Mouse (Mus musculus) kidney, embryonic 15.5 days (tissue): ENCODE measurements at regions not wholly inside any gene's neighbourhood (a gene's known extent, or its start where the extent isn't known, plus 50 kb on each side); places are given as distances from the start of the nearest gene placed in this dataset.

Experiments
- ATAC-seq: fragments of 200-750 bp; cut with Nextera tagmentation; replicated peaks from 2 replicates; pipeline ENCODE4 v1.8.0; 2017; ENCODE audit warnings: moderate TSS enrichment; ENCODE audit not compliant: low FRiP score
- H3K27ac ChIP-seq: fragments of 300-500 bp; sonication (generic); 2 replicates; pipeline ENCODE4 v1.5.1; 2015; ENCODE audit warnings: mild to moderate bottlenecking, inconsistent platforms
- H3K27me3 ChIP-seq: fragments of 300-500 bp; sonication (generic); 2 replicates; pipeline ENCODE4 v1.6.1; 2015; ENCODE audit warnings: inconsistent platforms
- H3K36me3 ChIP-seq: fragments of 300-500 bp; sonication (generic); 2 replicates; pipeline ENCODE4 v1.6.1; 2015; ENCODE audit warnings: inconsistent platforms
- H3K4me1 ChIP-seq: fragments of 300-500 bp; sonication (generic); 2 replicates; pipeline ENCODE4 v1.6.1; 2015; ENCODE audit warnings: inconsistent platforms
- H3K4me2 ChIP-seq: fragments of 300-500 bp; sonication (generic); 2 replicates; pipeline ENCODE4 v1.6.1; 2015; ENCODE audit warnings: moderate library complexity, mild to moderate bottlenecking, inconsistent platforms
- H3K4me3 ChIP-seq: fragments of 300-500 bp; sonication (generic); replicated peaks from 2 replicates; pipeline ENCODE4 v1.5.1; 2015; ENCODE audit warnings: mild to moderate bottlenecking, inconsistent platforms
- H3K9ac ChIP-seq: fragments of 300-500 bp; sonication (generic); 2 replicates; pipeline ENCODE4 v1.6.1; 2015; ENCODE audit warnings: mild to moderate bottlenecking, inconsistent platforms
- H3K9me3 ChIP-seq: fragments of 300-500 bp; sonication (generic); replicated peaks from 2 replicates; pipeline ENCODE4 v1.6.1; 2016; ENCODE audit warnings: inconsistent platforms
- WGBS: fragments of 180-500 bp; shearing (Covaris S2); methylation state at CpG from one replicate; pipeline ENCODE4 v1.1.7; 2015; ENCODE audit warnings: mixed read lengths; 5-methylcytosine and 5-hydroxymethylcytosine counted together

DNA sequence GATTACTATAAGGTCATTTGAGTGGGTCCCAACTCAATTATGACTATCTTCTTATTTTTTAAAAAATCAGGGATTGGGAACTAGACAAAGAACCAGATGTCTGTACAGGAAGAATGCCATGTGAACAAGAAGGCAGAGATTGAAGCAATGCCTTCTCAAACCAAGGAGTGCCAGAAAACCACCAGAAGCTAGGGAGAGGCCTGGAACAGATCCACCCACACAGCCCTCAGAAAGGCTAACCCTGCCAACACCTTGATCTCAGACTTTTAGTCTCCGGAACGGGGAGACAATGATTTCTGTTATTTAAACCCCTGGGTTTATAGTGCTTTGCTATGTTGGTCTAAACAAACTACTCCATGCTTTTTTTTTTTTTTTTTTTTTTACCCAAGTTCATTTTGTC lies 136.2 kb upstream of the Prep start:
- Histone ChIP-seq H3K4me2 (no peak overlapping the region), H3K4me1 (no peaks in the 10 kb centered on the region), H3K27me3 (no peaks in the 10 kb centered on the region), H3K9ac (no peak overlapping the region), H3K27ac (no peak overlapping the region), H3K36me3 (no peaks in the 10 kb centered on the region), H3K9me3 (no peaks in the 10 kb centered on the region), H3K4me3 (no peak overlapping the region)
- 79% methylated on average over 2 of the region's 2 CpGs for WGBS
- ATAC-seq, result no peak

DNA sequence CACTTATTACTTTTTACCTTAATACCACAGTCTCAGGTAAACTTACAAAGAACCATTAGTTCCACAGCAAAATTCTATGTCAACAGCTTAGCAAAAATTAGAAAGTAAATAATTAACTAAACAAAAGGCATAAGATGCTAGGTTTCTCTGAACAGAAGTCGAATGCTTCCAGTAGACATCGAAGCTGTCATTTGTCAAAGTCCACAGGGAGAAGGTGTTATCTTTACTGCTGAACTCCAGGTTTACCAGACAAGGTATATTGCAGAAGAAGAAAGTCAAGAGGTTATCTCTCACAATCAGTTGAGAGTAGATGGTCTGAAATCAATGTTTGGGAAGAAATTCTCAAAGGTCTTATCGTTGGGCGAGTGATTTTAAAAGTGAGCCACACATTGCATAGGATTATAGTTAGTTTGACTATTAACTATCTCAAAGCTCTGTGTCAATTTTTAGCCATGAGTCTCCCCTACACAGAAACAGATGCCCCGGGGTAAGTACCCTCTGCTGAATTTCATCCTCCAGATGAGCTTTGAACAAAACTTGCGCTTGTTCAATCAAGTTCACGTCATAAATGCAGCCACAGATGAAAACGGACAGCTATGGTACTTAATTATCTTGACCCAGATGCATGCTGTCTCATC lies 153.1 kb upstream of the Prep start:
- no peaks in the 10 kb centered on the region for H3K27me3 ChIP-seq
- no peak for ATAC-seq
- no peak overlapping the region for H3K4me2 ChIP-seq
- no peaks in the 10 kb centered on the region for H3K9me3 ChIP-seq
- WGBS, result 70% methylated on average over 8 of the region's 8 CpGs
- H3K4me1 ChIP-seq, result no peaks in the 10 kb centered on the region; the same call in 1 of the 2 replicates
- H3K4me3 ChIP-seq, result no peak overlapping the region
- no peak overlapping the region for H3K9ac ChIP-seq
- no peaks in the 10 kb centered on the region for H3K36me3 ChIP-seq
- H3K27ac ChIP-seq, result no peak overlapping the region

DNA sequence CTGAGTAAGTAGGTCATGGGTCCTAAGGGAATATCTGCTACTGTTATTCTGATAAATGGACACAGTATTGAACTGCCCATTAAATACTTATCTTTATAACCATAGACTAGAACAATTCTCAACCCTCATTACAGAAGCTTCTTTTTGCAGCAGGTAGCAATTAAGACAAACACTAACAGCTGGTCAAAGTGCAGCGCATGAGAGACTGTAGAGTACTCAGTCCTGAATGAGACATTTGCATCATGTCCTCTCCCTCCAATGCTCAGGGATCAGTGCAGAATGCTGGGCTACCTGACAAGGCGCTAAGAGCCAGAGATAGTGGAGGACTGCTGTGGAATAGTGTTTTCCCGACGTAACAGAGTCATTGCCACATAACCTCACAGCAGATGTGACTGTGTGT lies 162.5 kb upstream of the Prep start:
- Histone ChIP-seq H3K27me3 (no peaks in the 10 kb centered on the region), H3K4me2 (no peak overlapping the region), H3K4me1 (no peaks in the 10 kb centered on the region), H3K27ac (no peak overlapping the region), H3K4me3 (no peak overlapping the region), H3K36me3 (no peaks in the 10 kb centered on the region), H3K9me3 (0 out of 2 replicates have a peak, but pooled peaks cover 3% of the 10 kb centered on the region), H3K9ac (no peak overlapping the region)
- 95% methylated on average over 4 of the region's 4 CpGs for WGBS
- no peak for ATAC-seq

DNA sequence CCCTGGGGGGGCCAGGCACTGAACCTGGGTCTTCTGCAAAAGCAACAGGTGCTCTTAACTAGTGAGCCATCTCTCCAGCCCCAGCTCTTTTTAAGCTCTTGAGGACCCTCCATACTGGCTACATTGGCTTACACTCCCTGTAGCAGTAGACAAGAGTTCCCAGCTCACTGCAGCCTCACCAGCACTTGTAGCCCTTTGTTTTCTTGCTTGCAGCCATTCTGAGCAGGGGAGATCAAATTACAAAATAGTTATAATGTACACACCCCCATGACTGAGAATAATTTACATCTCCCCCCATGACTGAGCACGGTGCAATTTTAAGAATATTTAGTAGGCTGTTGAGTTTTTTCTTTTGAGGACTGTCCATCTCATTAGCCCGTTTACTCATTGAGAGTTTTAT lies 165.8 kb upstream of the Prep start:
- H3K4me3 ChIP-seq, result no peak overlapping the region
- H3K27me3 ChIP-seq, result no peaks in the 10 kb centered on the region
- peak; percentile 66; the same call in 1 of the 2 replicates for ATAC-seq
- 0 out of 2 replicates have a peak, but pooled peaks cover 3% of the 10 kb centered on the region for H3K9me3 ChIP-seq
- H3K9ac ChIP-seq, result no peak overlapping the region
- H3K27ac ChIP-seq, result peak overlapping the region; percentile 45; the same call in 1 of the 2 replicates
- no peaks in the 10 kb centered on the region for H3K4me1 ChIP-seq
- H3K4me2 ChIP-seq, result no peak overlapping the region
- H3K36me3 ChIP-seq, result no peaks in the 10 kb centered on the region
- WGBS, result 42% methylated on average over 2 of the region's 2 CpGs

- no peak overlapping the region for H3K27ac ChIP-seq
- no peak for ATAC-seq
- 52% methylated on average over 6 of the region's 6 CpGs for WGBS
These were observed 174.9 kb upstream of the Prep start for GRCm38 (mm10) chr10:44892124-44892523.

GRCm38 (mm10) chr10:44887081-44887683 lies 179.8 kb upstream of the Prep start:
- Histone ChIP-seq H3K9me3 (no peaks in the 10 kb centered on the region), H3K27me3 (no peaks in the 10 kb centered on the region), H3K9ac (no peak overlapping the region), H3K4me1 (peaks cover 10% of the 10 kb centered on the region), H3K36me3 (no peaks in the 10 kb centered on the region), H3K4me2 (no peak overlapping the region), H3K27ac (peak overlapping the region; percentile 1; the same call in 1 of the 2 replicates), H3K4me3 (no peak overlapping the region)
- WGBS, result 22% methylated on average over 14 of the region's 14 CpGs
- ATAC-seq, result peak; percentile 60; the same call in 1 of the 2 replicates

More at GRCm38 (mm10) chr10:44892124-44892523, 174.9 kb upstream of the Prep start:
- no peaks in the 10 kb centered on the region for H3K9me3 ChIP-seq
- H3K4me3 ChIP-seq, result no peak overlapping the region
- no peak overlapping the region for H3K4me2 ChIP-seq
- peaks cover 5% of the 10 kb centered on the region for H3K4me1 ChIP-seq
- no peaks in the 10 kb centered on the region for H3K36me3 ChIP-seq
- no peak overlapping the region for H3K9ac ChIP-seq
- H3K27me3 ChIP-seq, result no peaks in the 10 kb centered on the region

GRCm38 (mm10) chr10:44881967-44882366 lies 185.0 kb upstream of the Prep start:
- WGBS, result 91% methylated on average over 2 of the region's 2 CpGs
- H3K4me1 ChIP-seq, result peaks cover 3% of the 10 kb centered on the region
- H3K36me3 ChIP-seq, result no peaks in the 10 kb centered on the region
- no peak for ATAC-seq
- no peak overlapping the region for H3K27ac ChIP-seq
- no peaks in the 10 kb centered on the region for H3K27me3 ChIP-seq
- H3K4me3 ChIP-seq, result no peak overlapping the region
- H3K9ac ChIP-seq, result no peak overlapping the region
- no peaks in the 10 kb centered on the region for H3K9me3 ChIP-seq
- no peak overlapping the region for H3K4me2 ChIP-seq

- no peak overlapping the region for H3K4me2 ChIP-seq
- H3K4me3 ChIP-seq, result no peak overlapping the region
- no peak overlapping the region for H3K27ac ChIP-seq
- H3K36me3 ChIP-seq, result no peaks in the 10 kb centered on the region
- no peak overlapping the region for H3K9ac ChIP-seq
- no peaks in the 10 kb centered on the region for H3K9me3 ChIP-seq
- no peaks in the 10 kb centered on the region for H3K27me3 ChIP-seq
- H3K4me1 ChIP-seq, result no peaks in the 10 kb centered on the region
- WGBS, result 90% methylated on average over 9 of the region's 9 CpGs
- no peak for ATAC-seq
These were observed 189.8 kb upstream of the Prep start for GRCm38 (mm10) chr10:44877076-44877663.

DNA sequence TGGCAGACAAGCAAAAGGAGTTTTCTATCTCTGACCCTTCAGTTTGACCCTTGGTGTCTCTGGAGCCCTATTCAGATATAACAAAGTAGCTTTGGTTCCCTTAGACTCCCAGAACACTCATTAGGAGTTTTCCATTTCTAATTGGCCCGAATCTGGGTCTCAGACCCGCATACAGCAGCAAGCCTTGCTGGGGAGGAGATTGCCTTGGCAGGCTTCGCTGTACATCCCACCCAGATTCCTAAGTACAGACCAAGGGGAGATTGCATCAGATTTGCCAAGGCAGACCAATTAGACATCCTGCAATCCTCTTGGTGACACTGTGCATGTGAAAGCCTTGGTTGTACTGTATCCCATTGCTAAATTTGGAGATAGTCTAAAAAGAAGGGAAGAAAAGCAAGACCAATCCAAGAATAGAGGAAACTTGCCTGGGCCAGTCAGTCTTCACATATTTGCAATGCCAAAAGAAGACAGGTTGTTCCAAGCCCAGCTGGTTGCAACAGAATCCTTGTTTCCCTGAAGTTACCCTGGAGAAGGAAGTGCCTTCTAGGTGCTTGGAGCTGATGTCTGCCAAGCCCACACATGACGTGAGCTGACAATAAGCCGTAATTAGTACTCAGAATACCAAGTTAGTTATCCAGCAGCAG lies 193.2 kb upstream of the Prep start:
- ATAC-seq, result no peak
- 82% methylated on average over 5 of the region's 5 CpGs for WGBS
- H3K4me3 ChIP-seq, result no peak overlapping the region
- H3K27me3 ChIP-seq, result no peaks in the 10 kb centered on the region
- no peaks in the 10 kb centered on the region for H3K36me3 ChIP-seq
- no peaks in the 10 kb centered on the region for H3K4me1 ChIP-seq
- H3K27ac ChIP-seq, result no peak overlapping the region
- no peaks in the 10 kb centered on the region for H3K9me3 ChIP-seq
- no peak overlapping the region for H3K4me2 ChIP-seq
- H3K9ac ChIP-seq, result no peak overlapping the region

DNA sequence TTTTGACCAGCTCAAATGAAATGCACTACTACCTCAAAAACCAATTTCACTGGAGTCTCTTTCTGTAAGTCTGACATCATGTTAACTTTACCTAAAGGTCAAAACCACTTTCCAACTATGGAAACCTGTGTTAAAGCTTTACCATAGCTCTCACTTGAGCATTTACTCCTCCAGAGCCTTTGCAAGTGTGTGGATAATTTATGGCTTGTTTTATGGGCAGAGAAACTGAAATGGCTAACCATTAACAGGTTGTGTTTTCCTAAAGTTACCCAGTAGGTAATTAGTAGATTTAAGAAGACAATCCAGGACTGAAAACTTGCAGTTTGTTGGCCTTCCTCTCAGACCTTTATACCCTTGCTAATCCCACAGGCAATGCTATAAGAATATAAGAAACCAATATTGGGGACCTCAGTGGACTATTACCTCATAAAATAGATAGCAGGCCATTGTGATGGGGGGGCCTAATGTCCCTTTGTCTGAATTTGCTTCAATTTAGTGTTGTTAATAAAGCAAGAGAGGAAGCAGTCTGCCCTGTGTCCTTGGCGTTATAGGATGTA lies 202.7 kb upstream of the Prep start:
- no peaks in the 10 kb centered on the region for H3K27me3 ChIP-seq
- no peak overlapping the region for H3K9ac ChIP-seq
- ATAC-seq, result peak; percentile 66
- H3K4me2 ChIP-seq, result no peak overlapping the region
- no peaks in the 10 kb centered on the region for H3K36me3 ChIP-seq
- peaks cover 18% of the 10 kb centered on the region; the same call in 1 of the 2 replicates for H3K4me1 ChIP-seq
- H3K27ac ChIP-seq, result 0 out of 2 replicates have a peak overlapping the region, but pooled peaks have one; percentile 56
- 54% methylated on average over 1 of the region's 1 CpGs for WGBS
- no peak overlapping the region for H3K4me3 ChIP-seq
- no peaks in the 10 kb centered on the region for H3K9me3 ChIP-seq

DNA sequence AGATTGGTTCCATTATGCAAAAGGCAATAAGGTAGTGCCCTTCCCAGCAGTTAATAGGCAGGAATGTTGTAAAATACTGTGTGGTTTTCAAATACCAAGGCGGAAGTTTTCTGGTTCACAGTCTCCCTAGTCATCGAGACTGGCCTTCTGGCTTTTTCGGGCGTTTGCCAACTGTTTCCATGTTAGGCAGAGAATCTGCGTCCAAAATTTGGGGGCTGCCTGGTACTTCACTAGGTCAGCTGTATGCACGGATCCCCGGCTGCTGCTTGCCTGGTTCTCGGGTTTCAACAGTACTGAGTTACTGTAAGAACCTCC lies 204.7 kb upstream of the Prep start:
- Histone ChIP-seq H3K4me2 (no peak overlapping the region), H3K27ac (peak overlapping the region; percentile 73), H3K9me3 (no peaks in the 10 kb centered on the region), H3K4me3 (no peak overlapping the region), H3K4me1 (peaks cover 18% of the 10 kb centered on the region; the same call in 1 of the 2 replicates), H3K36me3 (no peaks in the 10 kb centered on the region), H3K9ac (no peak overlapping the region), H3K27me3 (no peaks in the 10 kb centered on the region)
- no peak; the same call in 1 of the 2 replicates for ATAC-seq
- WGBS, result 21% methylated on average over 8 of the region's 8 CpGs
